Mouse (Mus musculus): ENCODE results near the gene Agpat4. TPM values are rescaled to one million over a fixed set of nuclear protein-coding genes. Genes with fewer than 3 reads are reported as not detected.

The Agpat4 gene
- polyA plus RNA-seq, 1 experiment from 2014 or later, result 28.7 TPM

- no peak overlapping the region for H3K4me3 ChIP-seq (replicated peaks)
- no peaks in the 10 kb centered on the region for H3K4me1 ChIP-seq (replicated peaks)
- WGBS (ENCODE audit: insufficient replicate concordance), result 67% methylated on average over 12 of the region's 12 CpGs
- no peaks in the 10 kb centered on the region for H3K27me3 ChIP-seq
- no peak overlapping the region for H3K4me2 ChIP-seq
- DNase-seq, result no peak
- no peak for ATAC-seq (ENCODE audit: low read depth)
- H3K36me3 ChIP-seq, result peaks cover 54% of the 10 kb centered on the region
- no peak overlapping the region for H3K9ac ChIP-seq
- H3K9me3 ChIP-seq (replicated peaks), result no peaks in the 10 kb centered on the region
- H3K27ac ChIP-seq, result no peak overlapping the region
These were observed 108.0 kb downstream of the Agpat4 start for GRCm38 (mm10) chr17:12226551-12226950.

- ATAC-seq (ENCODE audit: low read depth), result no peak
- H3K4me1 ChIP-seq (replicated peaks), result no peaks in the 10 kb centered on the region
- no peaks in the 10 kb centered on the region for H3K9me3 ChIP-seq (replicated peaks)
- 86% methylated on average over 10 of the region's 10 CpGs for WGBS (ENCODE audit: insufficient replicate concordance)
- H3K9ac ChIP-seq, result no peak overlapping the region
- peaks cover 57% of the 10 kb centered on the region for H3K36me3 ChIP-seq
- H3K4me2 ChIP-seq, result no peak overlapping the region
- H3K27me3 ChIP-seq, result no peaks in the 10 kb centered on the region
- no peak overlapping the region for H3K4me3 ChIP-seq (replicated peaks)
- DNase-seq, result no peak
- H3K27ac ChIP-seq, result no peak overlapping the region
These were observed 109.5 kb downstream of the Agpat4 start for GRCm38 (mm10) chr17:12228001-12228400.

- ATAC-seq (ENCODE audit: low read depth) (no peak), DNase-seq (no peak)
- Histone ChIP-seq H3K4me1 (replicated peaks) (no peaks in the 10 kb centered on the region), H3K9ac (no peak overlapping the region), H3K27ac (no peak overlapping the region), H3K36me3 (peaks cover 62% of the 10 kb centered on the region), H3K4me2 (no peak overlapping the region), H3K4me3 (replicated peaks) (no peak overlapping the region), H3K9me3 (replicated peaks) (no peaks in the 10 kb centered on the region), H3K27me3 (no peaks in the 10 kb centered on the region)
- WGBS (ENCODE audit: insufficient replicate concordance), result 91% methylated on average over 7 of the region's 7 CpGs
These were observed 110.0 kb downstream of the Agpat4 start for GRCm38 (mm10) chr17:12228471-12228870.

GRCm38 (mm10) chr17:12229756-12230155 is 111.3 kb downstream of the Agpat4 start:
- no peak overlapping the region for H3K9ac ChIP-seq
- no peak overlapping the region for H3K27ac ChIP-seq
- no peak for ATAC-seq (ENCODE audit: low read depth)
- H3K4me1 ChIP-seq (replicated peaks), result no peaks in the 10 kb centered on the region
- no peak for DNase-seq
- H3K4me2 ChIP-seq, result no peak overlapping the region
- 88% methylated on average over 9 of the region's 9 CpGs for WGBS (ENCODE audit: insufficient replicate concordance)
- no peaks in the 10 kb centered on the region for H3K27me3 ChIP-seq
- no peak overlapping the region for H3K4me3 ChIP-seq (replicated peaks)
- no peaks in the 10 kb centered on the region for H3K9me3 ChIP-seq (replicated peaks)
- H3K36me3 ChIP-seq, result peaks cover 71% of the 10 kb centered on the region

- Histone ChIP-seq H3K9me3 (replicated peaks) (no peaks in the 10 kb centered on the region), H3K4me3 (replicated peaks) (no peak overlapping the region), H3K27ac (no peak overlapping the region), H3K27me3 (no peaks in the 10 kb centered on the region), H3K4me1 (replicated peaks) (no peaks in the 10 kb centered on the region), H3K4me2 (no peak overlapping the region), H3K9ac (no peak overlapping the region), H3K36me3 (peaks cover 75% of the 10 kb centered on the region)
- 83% methylated on average over 6 of the region's 6 CpGs for WGBS (ENCODE audit: insufficient replicate concordance)
- no peak for ATAC-seq (ENCODE audit: low read depth)
- DNase-seq, result no peak
These were observed 111.7 kb downstream of the Agpat4 start for GRCm38 (mm10) chr17:12230167-12230566.

- peaks cover 85% of the 10 kb centered on the region for H3K36me3 ChIP-seq
- 81% methylated on average over 7 of the region's 7 CpGs for WGBS (ENCODE audit: insufficient replicate concordance)
- ATAC-seq (ENCODE audit: low read depth), result no peak
These were observed 112.6 kb downstream of the Agpat4 start for GRCm38 (mm10) chr17:12231087-12231486.

GRCm38 (mm10) chr17:12232724-12233123 is 114.2 kb downstream of the Agpat4 start:
- 87% methylated on average over 6 of the region's 6 CpGs for WGBS (ENCODE audit: insufficient replicate concordance)
- H3K9me3 ChIP-seq (replicated peaks), result no peaks in the 10 kb centered on the region
- H3K36me3 ChIP-seq, result peaks cover 87% of the 10 kb centered on the region
- H3K9ac ChIP-seq, result no peak overlapping the region
- DNase-seq (no peak), ATAC-seq (ENCODE audit: low read depth) (no peak)
- H3K27me3 ChIP-seq, result no peaks in the 10 kb centered on the region
- H3K4me2 ChIP-seq, result no peak overlapping the region
- H3K4me3 ChIP-seq (replicated peaks), result no peak overlapping the region
- no peaks in the 10 kb centered on the region for H3K4me1 ChIP-seq (replicated peaks)
- H3K27ac ChIP-seq, result no peak overlapping the region

More at GRCm38 (mm10) chr17:12231087-12231486, 112.6 kb downstream of the Agpat4 start:
- Histone ChIP-seq H3K9me3 (replicated peaks) (no peaks in the 10 kb centered on the region), H3K27me3 (no peaks in the 10 kb centered on the region), H3K4me1 (replicated peaks) (no peaks in the 10 kb centered on the region), H3K4me2 (no peak overlapping the region), H3K4me3 (replicated peaks) (no peak overlapping the region), H3K9ac (no peak overlapping the region), H3K27ac (no peak overlapping the region)
- DNase-seq, result no peak

- DNase-seq (no peak), ATAC-seq (ENCODE audit: low read depth) (no peak)
- WGBS (ENCODE audit: insufficient replicate concordance), result 78% methylated on average over 3 of the region's 3 CpGs
- H3K27ac ChIP-seq, result no peak overlapping the region
- no peak overlapping the region for H3K4me3 ChIP-seq (replicated peaks)
- H3K4me1 ChIP-seq (replicated peaks), result no peaks in the 10 kb centered on the region
- H3K4me2 ChIP-seq, result no peak overlapping the region
- peaks cover 47% of the 10 kb centered on the region for H3K36me3 ChIP-seq
- H3K9me3 ChIP-seq (replicated peaks), result no peaks in the 10 kb centered on the region
- no peak overlapping the region for H3K9ac ChIP-seq
- H3K27me3 ChIP-seq, result no peaks in the 10 kb centered on the region
These were observed 122.2 kb downstream of the Agpat4 start for GRCm38 (mm10) chr17:12240701-12241100.

GRCm38 (mm10) chr17:12249783-12250504 is 131.4 kb downstream of the Agpat4 start:
- no peak overlapping the region for H3K4me3 ChIP-seq (replicated peaks)
- DNase-seq, result no peak
- no peak overlapping the region for H3K27ac ChIP-seq
- no peak overlapping the region for H3K9ac ChIP-seq
- no peaks in the 10 kb centered on the region for H3K4me1 ChIP-seq (replicated peaks)
- no peaks in the 10 kb centered on the region for H3K27me3 ChIP-seq
- H3K4me2 ChIP-seq, result no peak overlapping the region
- 0 out of 2 replicates have a peak, but pooled peaks cover 7% of the 10 kb centered on the region for H3K9me3 ChIP-seq (replicated peaks)
- WGBS (ENCODE audit: insufficient replicate concordance), result 89% methylated on average over 19 of the region's 19 CpGs
- H3K36me3 ChIP-seq, result peaks cover 71% of the 10 kb centered on the region
- no peak for ATAC-seq (ENCODE audit: low read depth)

GRCm38 (mm10) chr17:12250581-12250980 is 132.1 kb downstream of the Agpat4 start:
- no peaks in the 10 kb centered on the region for H3K27me3 ChIP-seq
- WGBS (ENCODE audit: insufficient replicate concordance), result 91% methylated on average over 9 of the region's 9 CpGs
- no peak overlapping the region for H3K4me3 ChIP-seq (replicated peaks)
- H3K4me2 ChIP-seq, result no peak overlapping the region
- H3K27ac ChIP-seq, result no peak overlapping the region
- no peak overlapping the region for H3K9ac ChIP-seq
- peaks cover 71% of the 10 kb centered on the region for H3K36me3 ChIP-seq
- DNase-seq, result no peak
- no peaks in the 10 kb centered on the region for H3K4me1 ChIP-seq (replicated peaks)
- H3K9me3 ChIP-seq (replicated peaks), result 0 out of 2 replicates have a peak, but pooled peaks cover 7% of the 10 kb centered on the region
- no peak for ATAC-seq (ENCODE audit: low read depth)

- WGBS (ENCODE audit: insufficient replicate concordance), result 92% methylated on average over 11 of the region's 11 CpGs
- Histone ChIP-seq H3K4me3 (replicated peaks) (no peak overlapping the region), H3K36me3 (peaks cover 75% of the 10 kb centered on the region), H3K4me2 (no peak overlapping the region), H3K9ac (no peak overlapping the region), H3K27me3 (no peaks in the 10 kb centered on the region), H3K9me3 (replicated peaks) (0 out of 2 replicates have a peak, but pooled peaks cover 7% of the 10 kb centered on the region), H3K4me1 (replicated peaks) (no peaks in the 10 kb centered on the region), H3K27ac (no peak overlapping the region)
- ATAC-seq (ENCODE audit: low read depth) (no peak), DNase-seq (no peak)
These were observed 137.6 kb downstream of the Agpat4 start for GRCm38 (mm10) chr17:12256142-12256541.

- Histone ChIP-seq H3K4me3 (replicated peaks) (no peak overlapping the region), H3K27me3 (no peaks in the 10 kb centered on the region), H3K36me3 (peaks cover 56% of the 10 kb centered on the region), H3K9ac (no peak overlapping the region), H3K4me2 (no peak overlapping the region), H3K4me1 (replicated peaks) (no peaks in the 10 kb centered on the region), H3K27ac (no peak overlapping the region), H3K9me3 (replicated peaks) (no peaks in the 10 kb centered on the region)
- ATAC-seq (ENCODE audit: low read depth) (no peak), DNase-seq (no peak)
- 76% methylated on average over 6 of the region's 6 CpGs for WGBS (ENCODE audit: insufficient replicate concordance)
These were observed 140.0 kb downstream of the Agpat4 start for GRCm38 (mm10) chr17:12258517-12258916.

All from liver, embryonic 13.5 days (tissue).